Mouse (Mus musculus) ES-Bruce4 (cell line): ENCODE measurements around the gene Prkg1. TPM values are rescaled to one million over a fixed set of nuclear protein-coding genes. Genes with fewer than 3 reads are reported as not detected.

Experiments used
- H3K27ac ChIP-seq: 2 replicates; pipeline ENCODE4 v1.5.1; 2012; ENCODE audit warnings: low read length, inconsistent platforms; ENCODE audit not compliant: insufficient read depth
- H3K27me3 ChIP-seq: 2 replicates; pipeline ENCODE4 v1.6.1; 2012; ENCODE audit warnings: mild to moderate bottlenecking, low read length, inconsistent platforms; ENCODE audit not compliant: control insufficient read depth, poor library complexity, insufficient read depth, severe bottlenecking
- H3K36me3 ChIP-seq: 2 replicates; pipeline ENCODE4 v1.6.1; 2012; ENCODE audit warnings: inconsistent platforms, mild to moderate bottlenecking, low read length, moderate library complexity; ENCODE audit not compliant: control insufficient read depth, poor library complexity, insufficient read depth, severe bottlenecking
- H3K4me1 ChIP-seq: one replicate; pipeline ENCODE4 v1.8.1; 2011; ENCODE audit warnings: low read length; ENCODE audit not compliant: control insufficient read depth, insufficient read depth
- H3K4me3 ChIP-seq: 2 replicates; pipeline ENCODE4 v1.5.1; 2011; ENCODE audit warnings: low read depth, mild to moderate bottlenecking, low read length
- H3K9ac ChIP-seq: 2 replicates; pipeline ENCODE4 v1.6.1; 2012; ENCODE audit warnings: low read depth, mild to moderate bottlenecking, inconsistent platforms; ENCODE audit not compliant: poor library complexity, severe bottlenecking
- H3K9me3 ChIP-seq: replicated peaks from 2 replicates; pipeline ENCODE4 v1.6.1; 2012; ENCODE audit warnings: mild to moderate bottlenecking, low read length, inconsistent platforms; ENCODE audit not compliant: control insufficient read depth, poor library complexity, insufficient read depth, severe bottlenecking
- CTCF ChIP-seq: IDR thresholded peaks from one replicate; pipeline ENCODE4 v1.8.1; 2011; ENCODE audit warnings: low read depth, low read length
- EP300 ChIP-seq: IDR thresholded peaks from 2 replicates; pipeline ENCODE4 v1.6.1; 2011; ENCODE audit warnings: low read depth, low read length; ENCODE audit not compliant: insufficient read depth
- POLR2A ChIP-seq: IDR thresholded peaks from one replicate; pipeline ENCODE4 v1.8.1; 2011; ENCODE audit warnings: low read length; ENCODE audit not compliant: insufficient read depth
- polyA plus RNA-seq: library from polyadenylated mRNA; stranded (reverse); fragments of >200 nt; gene quantifications from 2 replicates; pipeline ENCODE4 v1.2.4, GENCODE M21; 2011; ENCODE audit warnings: low read depth; ENCODE audit not compliant: missing spikeins, insufficient read depth, insufficient read length

The Prkg1 gene
- polyA plus RNA-seq, 1 experiment = 0.46 TPM

- Histone ChIP-seq H3K9ac (no peak overlapping the region), H3K4me1 (peaks cover 1% of the 10 kb centered on the region), H3K27ac (no peak overlapping the region), H3K36me3 (no peaks in the 10 kb centered on the region), H3K9me3 (no peaks in the 10 kb centered on the region), H3K27me3 (no peaks in the 10 kb centered on the region), H3K4me3 (no peak overlapping the region)
- TF ChIP-seq CTCF (no peak), POLR2A (no peak), EP300 (no peak)
Observed at GRCm38 (mm10) chr19:31336381-31336780, 428.5 kb downstream of the Prkg1 start.

- Histone ChIP-seq H3K4me3 (no peak overlapping the region), H3K4me1 (no peaks in the 10 kb centered on the region), H3K27me3 (no peaks in the 10 kb centered on the region), H3K9me3 (no peaks in the 10 kb centered on the region), H3K9ac (no peak overlapping the region), H3K27ac (no peak overlapping the region), H3K36me3 (no peaks in the 10 kb centered on the region)
- TF ChIP-seq EP300 (no peak), POLR2A (no peak), CTCF (no peak)
Observed at GRCm38 (mm10) chr19:31329893-31330292, 434.9 kb downstream of the Prkg1 start.

GRCm38 (mm10) chr19:31304760-31305159, 460.1 kb downstream of the Prkg1 start:
- no peaks in the 10 kb centered on the region for H3K9me3 ChIP-seq
- no peaks in the 10 kb centered on the region for H3K4me1 ChIP-seq
- no peak for TF ChIP-seq CTCF
- no peak for TF ChIP-seq POLR2A
- TF ChIP-seq EP300 = no peak
- no peaks in the 10 kb centered on the region for H3K36me3 ChIP-seq
- no peak overlapping the region for H3K4me3 ChIP-seq
- H3K27ac ChIP-seq = no peak overlapping the region
- H3K9ac ChIP-seq = no peak overlapping the region
- H3K27me3 ChIP-seq = no peaks in the 10 kb centered on the region; the same call in 1 of the 2 replicates

- Histone ChIP-seq H3K36me3 (no peaks in the 10 kb centered on the region), H3K27me3 (no peaks in the 10 kb centered on the region), H3K9ac (no peak overlapping the region), H3K4me1 (no peaks in the 10 kb centered on the region), H3K27ac (no peak overlapping the region), H3K9me3 (no peaks in the 10 kb centered on the region), H3K4me3 (no peak overlapping the region)
- TF ChIP-seq CTCF (no peak), POLR2A (no peak)
Observed at GRCm38 (mm10) chr19:31291231-31291630, 473.6 kb downstream of the Prkg1 start.

- Histone ChIP-seq H3K27ac (no peak overlapping the region), H3K4me3 (no peak overlapping the region), H3K9me3 (no peaks in the 10 kb centered on the region), H3K9ac (no peak overlapping the region), H3K4me1 (no peaks in the 10 kb centered on the region), H3K36me3 (no peaks in the 10 kb centered on the region), H3K27me3 (no peaks in the 10 kb centered on the region)
- no peak for TF ChIP-seq CTCF
- TF ChIP-seq EP300 = no peak
- no peak for TF ChIP-seq POLR2A
Observed at GRCm38 (mm10) chr19:31284581-31284980, 480.3 kb downstream of the Prkg1 start.

- H3K4me1 ChIP-seq = no peaks in the 10 kb centered on the region
- no peak overlapping the region for H3K27ac ChIP-seq
- H3K27me3 ChIP-seq = no peaks in the 10 kb centered on the region
- TF ChIP-seq CTCF = no peak
- no peak for TF ChIP-seq POLR2A
- TF ChIP-seq EP300 = no peak
- H3K9me3 ChIP-seq = no peaks in the 10 kb centered on the region
- no peak overlapping the region for H3K4me3 ChIP-seq
- H3K36me3 ChIP-seq = no peaks in the 10 kb centered on the region
- H3K9ac ChIP-seq = no peak overlapping the region
Observed at GRCm38 (mm10) chr19:31284126-31284525, 480.7 kb downstream of the Prkg1 start.
